Mouse (Mus musculus): ENCODE measurements around the gene Ssbp3.

Ssbp3 gene

GRCm38 (mm10) chr4:106907701-106908425 is 2.6 kb upstream of the Ssbp3 start:
- peak; percentile 85 for DNase-seq (ENCODE audit: low read depth, low spot score)

DNA sequence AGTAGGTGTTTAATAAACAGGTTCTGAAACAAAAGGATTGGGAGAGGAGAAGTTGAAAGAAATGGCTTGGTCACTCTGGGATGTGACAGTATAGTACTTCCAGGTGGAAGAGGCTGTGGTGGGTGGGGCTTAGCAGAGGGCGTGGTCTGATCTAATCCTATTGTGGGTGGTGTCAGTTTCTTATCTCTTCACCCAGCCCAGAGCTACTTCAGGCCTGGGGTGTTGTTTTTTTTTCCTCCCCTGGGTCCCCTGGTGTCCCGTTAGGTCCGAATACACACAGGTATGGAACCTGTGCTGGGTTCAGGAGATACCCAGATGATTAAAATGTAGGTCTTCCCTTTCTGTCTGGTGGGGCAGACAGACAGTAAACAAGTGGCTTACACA is 2.1 kb upstream of the Ssbp3 start:
- DNase-seq (ENCODE audit: low read depth, low spot score), result peak; percentile 57

GRCm38 (mm10) chr4:106908950-106909751 is 1.4 kb upstream of the Ssbp3 start:
- DNase-seq (ENCODE audit: low read depth, low spot score), result peak; percentile 11

GRCm38 (mm10) chr4:106909797-106910196 is 704 bp upstream of the Ssbp3 start:
- no peak for DNase-seq (ENCODE audit: low read depth, low spot score)

- peak; percentile 68 for DNase-seq (ENCODE audit: low read depth, low spot score)
Measured at GRCm38 (mm10) chr4:106911246-106911801, 823 bp downstream of the Ssbp3 start.

DNA sequence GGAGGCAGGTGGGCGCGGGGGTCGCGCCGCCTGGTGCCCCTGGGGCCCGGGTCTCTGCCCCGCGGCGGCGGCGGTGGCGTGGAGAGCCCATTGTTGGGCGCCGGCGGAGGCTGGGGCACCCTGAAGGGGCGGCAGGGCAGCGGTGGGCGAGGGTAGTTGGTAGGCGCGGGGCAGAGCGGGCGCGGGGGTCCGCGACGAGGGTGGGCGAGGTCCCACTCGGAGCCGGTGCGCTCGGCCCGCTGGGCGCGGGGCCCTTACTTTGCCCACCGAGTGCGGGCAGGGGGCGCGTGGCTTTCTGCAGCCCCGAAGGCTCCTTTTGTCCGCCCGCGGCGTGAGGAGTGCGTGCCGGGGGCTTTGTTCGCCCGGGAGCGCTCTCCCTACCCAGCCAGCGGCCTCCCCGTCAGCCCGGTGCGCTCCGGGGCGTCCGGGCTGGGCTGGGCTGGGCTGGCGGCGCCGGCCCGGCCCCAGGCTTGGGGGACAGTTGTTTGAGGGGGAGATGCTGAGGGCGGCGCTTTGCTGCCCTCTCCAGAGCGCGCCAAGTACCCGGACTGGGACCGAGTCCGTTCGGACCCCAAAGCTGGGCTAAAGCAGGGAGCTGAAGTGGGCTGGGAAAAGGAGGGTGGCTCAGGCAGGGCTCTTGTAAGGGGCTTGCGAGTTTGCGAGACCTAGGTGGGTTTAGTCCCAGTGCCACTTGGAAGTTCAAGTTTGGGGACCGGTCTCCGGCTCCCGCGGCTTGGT is 1.6 kb downstream of the Ssbp3 start:
- DNase-seq (ENCODE audit: low read depth, low spot score), result peak; percentile 9

- DNase-seq (ENCODE audit: low read depth, low spot score), result no peak
Measured at GRCm38 (mm10) chr4:106912689-106913041, 2.2 kb downstream of the Ssbp3 start.

DNA sequence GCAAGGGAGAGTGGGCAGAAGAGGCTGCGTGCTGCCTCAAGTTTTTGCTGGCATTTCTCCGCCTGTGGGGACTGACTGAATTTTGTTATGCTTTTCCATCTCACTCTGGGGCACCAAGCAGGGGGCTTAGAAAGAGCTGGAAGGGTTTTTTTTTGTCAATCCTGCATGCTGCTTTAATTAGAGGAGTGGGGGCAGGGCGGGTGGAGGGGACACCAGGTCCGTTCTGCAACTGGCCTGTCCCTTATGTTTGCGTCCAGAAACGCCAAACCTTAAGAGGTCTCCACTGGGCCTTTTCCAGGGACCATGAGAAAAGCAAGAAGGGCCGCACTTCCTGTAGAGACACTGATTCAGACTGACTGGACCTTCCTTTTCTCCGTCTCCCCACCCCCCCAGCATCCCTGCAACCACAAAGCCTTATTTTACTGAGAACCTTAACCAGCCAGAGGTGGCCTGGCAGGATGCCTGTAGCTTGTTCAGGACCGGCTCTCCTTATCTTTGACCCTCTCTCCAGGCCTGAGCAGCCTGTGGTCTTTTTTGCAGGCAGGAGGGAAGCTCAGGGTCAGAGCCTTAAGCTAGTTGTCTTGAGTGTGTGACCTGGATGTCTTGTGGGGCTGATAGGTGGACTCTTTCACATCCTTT is 3.0 kb downstream of the Ssbp3 start:
- no peak for DNase-seq (ENCODE audit: low read depth, low spot score)

GRCm38 (mm10) chr4:106915265-106915664 is 4.8 kb downstream of the Ssbp3 start:
- DNase-seq (ENCODE audit: low read depth, low spot score), result no peak

DNA sequence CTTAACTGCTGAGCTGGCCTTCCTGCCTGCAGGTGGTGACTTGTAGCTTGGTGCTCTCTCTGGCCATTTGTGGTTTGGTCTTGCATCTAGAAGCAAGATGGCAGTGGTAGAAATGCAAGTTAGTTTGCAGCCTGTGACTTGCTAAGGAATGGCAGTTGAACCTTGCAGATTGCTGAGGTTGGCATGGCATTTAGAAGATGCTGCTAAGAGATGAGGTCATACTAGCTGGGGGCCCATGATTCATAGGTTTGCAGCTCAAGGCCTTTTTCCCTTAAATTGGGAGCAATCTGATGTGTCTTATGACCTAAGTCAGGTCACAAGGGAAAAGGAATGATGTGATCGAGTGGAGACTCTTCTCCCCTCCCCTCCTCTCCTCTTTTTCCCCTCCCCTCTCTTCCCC is 7.8 kb downstream of the Ssbp3 start:
- DNase-seq (ENCODE audit: low read depth, low spot score), result no peak

DNA sequence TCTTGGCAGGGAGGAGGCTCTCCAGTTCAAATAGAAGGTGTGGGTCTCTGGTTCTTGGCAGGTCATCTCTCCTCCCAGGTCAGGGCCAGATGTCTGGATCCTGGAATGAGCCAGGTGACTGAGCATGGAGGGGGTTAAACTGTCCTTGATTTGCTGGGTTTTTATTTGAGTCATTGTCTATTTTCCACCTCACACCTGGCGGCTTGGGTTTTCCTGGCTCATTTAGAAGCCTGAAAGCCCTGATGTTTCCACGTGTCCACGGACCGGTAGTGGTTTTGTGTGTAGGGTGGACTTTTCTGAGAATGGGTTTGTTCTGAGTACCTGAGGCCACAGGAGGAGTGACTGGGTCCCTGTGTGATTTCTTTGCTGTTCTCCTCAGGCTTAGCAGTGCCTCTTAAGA is 9.6 kb downstream of the Ssbp3 start:
- DNase-seq (ENCODE audit: low read depth, low spot score), result no peak

- no peak for DNase-seq (ENCODE audit: low read depth, low spot score)
Measured at GRCm38 (mm10) chr4:106921375-106922336, 11.2 kb downstream of the Ssbp3 start.

GRCm38 (mm10) chr4:106922919-106923318 is 12.4 kb downstream of the Ssbp3 start:
- no peak for DNase-seq (ENCODE audit: low read depth, low spot score)

GRCm38 (mm10) chr4:106924175-106924574 is 13.7 kb downstream of the Ssbp3 start:
- DNase-seq (ENCODE audit: low read depth, low spot score), result no peak

GRCm38 (mm10) chr4:106924888-106925287 is 14.4 kb downstream of the Ssbp3 start:
- no peak for DNase-seq (ENCODE audit: low read depth, low spot score)

- DNase-seq (ENCODE audit: low read depth, low spot score), result no peak
Measured at GRCm38 (mm10) chr4:106926401-106926800, 15.9 kb downstream of the Ssbp3 start.

DNA sequence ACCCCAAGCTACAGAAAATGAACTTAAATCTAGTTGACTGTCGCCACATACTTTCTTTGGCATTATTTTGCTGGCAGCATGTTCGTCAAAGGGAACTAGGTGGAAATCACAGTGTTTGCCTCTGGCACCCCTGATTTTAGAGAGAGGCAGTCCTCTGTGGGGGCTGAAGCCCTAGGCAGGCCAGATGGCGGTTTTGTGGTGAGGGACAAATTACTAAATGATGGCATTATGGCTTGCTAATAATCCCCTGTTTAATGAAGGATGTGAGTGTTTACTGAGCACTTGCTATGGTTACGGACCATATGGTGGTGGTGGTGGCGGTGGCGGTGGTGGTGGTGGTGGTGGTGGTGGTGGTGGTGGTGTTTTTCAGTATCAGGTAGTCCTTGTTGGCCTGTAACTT is 16.5 kb downstream of the Ssbp3 start:
- DNase-seq (ENCODE audit: low read depth, low spot score), result no peak

DNA sequence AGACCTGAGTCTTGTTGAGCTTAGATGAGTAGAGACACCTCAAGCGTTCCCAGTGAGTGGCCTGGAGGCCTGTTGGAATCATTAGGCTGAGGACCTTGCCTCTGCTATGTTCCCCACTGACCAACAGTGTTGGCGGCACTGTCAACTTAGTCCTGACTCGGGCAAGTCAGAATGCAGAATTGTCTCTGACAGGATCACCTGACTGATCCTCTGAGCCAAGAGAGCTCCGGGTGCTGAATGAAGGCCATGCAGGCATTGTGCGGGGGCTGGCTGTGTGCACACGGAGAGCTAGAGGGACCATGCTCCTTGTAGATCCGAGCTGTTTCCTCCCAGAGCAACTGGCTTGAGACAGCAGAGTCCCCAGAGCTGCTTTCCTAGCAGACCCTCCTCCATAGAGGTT is 18.5 kb downstream of the Ssbp3 start:
- DNase-seq (ENCODE audit: low read depth, low spot score), result no peak

GRCm38 (mm10) chr4:106932583-106932982 is 22.1 kb downstream of the Ssbp3 start:
- DNase-seq (ENCODE audit: low read depth, low spot score), result no peak

- no peak for DNase-seq (ENCODE audit: low read depth, low spot score)
Measured at GRCm38 (mm10) chr4:106933813-106934482, 23.4 kb downstream of the Ssbp3 start.

Measured in ES-CJ7 (cell line).